Mouse (Mus musculus) E14TG2a.4 (cell line): ENCODE data around the gene Ripk3.

ENCODE experiments used
- H3K27me3 ChIP-seq: 2 replicates; pipeline ENCODE4 v1.6.1; 2014; ENCODE audit warnings: low read length, control low read depth; ENCODE audit not compliant: insufficient read depth
- H3K36me3 ChIP-seq: 2 replicates; pipeline ENCODE4 v1.6.1; 2014; ENCODE audit warnings: low read length, control low read depth; ENCODE audit not compliant: insufficient read depth
- H3K4me1 ChIP-seq: replicated peaks from 2 replicates; pipeline ENCODE4 v1.6.1; 2014; ENCODE audit warnings: low read depth, low read length, control low read depth
- H3K4me3 ChIP-seq: replicated peaks from 2 replicates; pipeline ENCODE4 v1.5.1; 2014; ENCODE audit warnings: mild to moderate bottlenecking, low read length
- H3K9me3 ChIP-seq: 2 replicates; pipeline ENCODE4 v1.6.1; 2014; ENCODE audit warnings: low read length, control low read depth
- CTCF ChIP-seq: conservative IDR thresholded peaks from 2 replicates; pipeline ENCODE4 v1.5.1; 2014; ENCODE audit warnings: low read length
- NANOG ChIP-seq: IDR thresholded peaks from 2 replicates; pipeline ENCODE4 v1.6.1; 2014; ENCODE audit warnings: borderline replicate concordance, low read length, mixed read lengths
- POU5F1 ChIP-seq: IDR thresholded peaks from 2 replicates; pipeline ENCODE4 v1.6.1; 2014; ENCODE audit warnings: low read length, borderline replicate concordance

Gene Ripk3

DNA sequence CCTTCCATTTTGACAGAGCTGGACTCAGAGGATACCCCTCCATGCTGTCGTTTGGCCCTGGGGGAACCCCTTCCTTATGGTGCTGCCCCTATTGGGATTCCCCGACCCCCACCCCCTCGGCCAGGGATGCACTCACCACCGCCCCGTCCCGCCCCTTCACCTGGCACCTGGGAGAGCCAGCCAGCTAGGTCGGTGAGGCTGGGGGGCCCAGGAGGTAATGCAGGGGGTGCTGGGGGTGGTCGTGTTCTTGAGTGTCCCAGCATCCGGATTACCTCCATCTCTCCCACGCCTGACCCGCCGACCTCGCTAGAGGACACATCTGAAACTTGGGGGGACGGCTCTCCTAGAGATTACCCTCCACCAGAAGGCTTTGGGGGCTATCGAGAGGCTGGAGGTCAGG lies 37.5 kb upstream of the Ripk3 start:
- Histone ChIP-seq H3K4me1 (peaks cover 78% of the 10 kb centered on the region), H3K9me3 (no peaks in the 10 kb centered on the region), H3K4me3 (peak overlapping the region; percentile 84), H3K36me3 (peaks cover 44% of the 10 kb centered on the region), H3K27me3 (peaks cover 23% of the 10 kb centered on the region)
- TF ChIP-seq POU5F1, result no peak
- no peak for TF ChIP-seq NANOG
- no peak for TF ChIP-seq CTCF

DNA sequence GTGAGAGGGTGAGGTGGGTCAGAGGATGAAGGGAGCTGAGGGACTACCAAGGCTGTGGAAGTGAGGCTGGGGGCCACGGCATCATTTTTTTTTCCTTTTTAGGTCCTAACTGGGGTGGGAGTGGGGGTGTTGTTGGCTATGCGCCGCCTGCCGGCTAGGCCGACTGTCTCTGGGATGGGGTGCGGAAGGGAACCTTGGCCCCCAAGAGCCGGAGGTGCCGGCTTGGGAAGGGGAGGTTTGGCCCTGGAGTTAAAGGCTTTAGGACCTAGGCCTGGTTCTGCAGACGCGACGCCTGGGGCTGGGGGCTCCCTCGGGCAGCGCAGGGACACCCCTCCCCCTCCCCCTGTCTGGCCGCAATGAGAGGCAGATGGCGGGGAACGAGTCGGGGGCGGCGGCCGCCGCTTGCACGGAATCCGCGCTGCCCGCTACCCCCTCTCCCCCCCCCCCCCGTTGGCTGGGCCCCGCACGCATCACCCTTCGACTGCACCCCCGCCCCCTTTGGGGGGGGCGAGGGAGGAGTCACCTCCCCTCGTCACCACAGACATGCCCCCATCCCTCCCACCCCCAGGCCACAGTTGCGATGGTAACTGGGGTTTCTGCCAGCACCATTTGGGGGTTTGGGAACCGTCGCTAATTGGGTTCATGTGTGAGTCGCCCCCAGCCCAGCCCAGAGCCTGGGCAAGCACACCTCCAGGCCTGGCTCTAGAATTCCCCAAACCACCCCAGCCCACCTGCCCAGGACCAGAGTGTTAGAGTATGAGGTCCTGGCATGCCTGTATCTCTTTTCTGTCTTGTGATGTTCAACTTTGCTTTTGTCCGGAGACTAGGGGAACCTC lies 36.8 kb upstream of the Ripk3 start:
- Histone ChIP-seq H3K4me3 (peak overlapping the region; percentile 84), H3K27me3 (peaks cover 23% of the 10 kb centered on the region), H3K9me3 (no peaks in the 10 kb centered on the region), H3K36me3 (peaks cover 36% of the 10 kb centered on the region), H3K4me1 (peaks cover 76% of the 10 kb centered on the region)
- TF ChIP-seq CTCF, result no peak
- TF ChIP-seq POU5F1, result no peak
- TF ChIP-seq NANOG, result no peak

GRCm38 (mm10) chr14:55824481-55825215 lies 36.0 kb upstream of the Ripk3 start:
- H3K27me3 ChIP-seq, result peaks cover 23% of the 10 kb centered on the region
- H3K4me1 ChIP-seq, result peaks cover 76% of the 10 kb centered on the region
- peaks cover 31% of the 10 kb centered on the region for H3K36me3 ChIP-seq
- H3K4me3 ChIP-seq, result peak overlapping the region; percentile 84
- TF ChIP-seq CTCF, result no peak
- TF ChIP-seq POU5F1, result no peak
- TF ChIP-seq NANOG, result no peak
- no peaks in the 10 kb centered on the region for H3K9me3 ChIP-seq

- TF ChIP-seq NANOG (no peak), CTCF (no peak), POU5F1 (no peak)
- Histone ChIP-seq H3K4me1 (peaks cover 71% of the 10 kb centered on the region), H3K4me3 (peak overlapping the region; percentile 84), H3K27me3 (peaks cover 23% of the 10 kb centered on the region), H3K36me3 (peaks cover 26% of the 10 kb centered on the region), H3K9me3 (no peaks in the 10 kb centered on the region)
Measured at GRCm38 (mm10) chr14:55824001-55824480, 35.4 kb upstream of the Ripk3 start.

DNA sequence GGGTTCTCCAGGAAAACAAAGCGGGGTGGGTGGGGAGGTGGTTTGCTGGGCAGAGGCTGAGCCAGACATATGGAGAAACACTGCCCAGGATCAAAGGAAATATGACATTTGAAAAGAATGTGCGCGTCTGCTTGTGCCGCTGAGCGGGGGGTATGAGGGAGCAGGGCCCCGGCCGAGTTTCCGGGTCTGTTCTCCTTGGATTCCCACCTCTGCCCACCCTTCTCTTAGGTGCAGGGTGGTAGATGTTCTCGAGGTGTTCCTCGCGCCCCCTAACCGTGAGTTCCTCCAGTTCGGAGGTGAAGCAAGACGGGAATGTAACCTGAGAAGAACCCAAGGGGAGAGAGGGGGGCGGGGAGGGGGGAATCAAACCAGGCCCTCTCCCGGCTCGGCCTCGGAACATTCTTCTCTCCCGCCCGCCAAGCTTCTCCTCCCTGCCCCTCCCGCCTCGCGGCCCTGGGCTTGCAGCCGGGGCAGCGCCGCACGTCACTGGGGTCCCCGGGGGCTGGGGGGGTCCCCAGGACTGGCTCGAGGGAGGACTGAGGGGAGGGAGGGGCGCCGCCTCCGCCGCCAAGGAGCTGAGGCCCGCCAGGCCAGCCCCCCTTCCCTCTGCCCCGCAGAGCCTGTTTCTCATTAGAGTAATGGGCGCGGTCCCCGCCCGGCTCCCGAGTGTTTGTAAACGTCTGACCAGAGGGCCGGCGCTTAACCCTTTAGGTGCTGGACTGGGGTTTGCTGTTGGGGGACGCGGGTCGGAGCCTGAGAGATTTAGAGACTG lies 34.5 kb upstream of the Ripk3 start, which contains the start of gene Nfatc4:
Gene Nfatc4 (plus strand): TSS at position 154 of the 772 bp plus-strand sequence.
- TF ChIP-seq POU5F1 (no peak), CTCF (no peak), NANOG (no peak)
- no peaks in the 10 kb centered on the region for H3K9me3 ChIP-seq
- H3K4me1 ChIP-seq, result peaks cover 63% of the 10 kb centered on the region
- peaks cover 17% of the 10 kb centered on the region for H3K36me3 ChIP-seq
- peak within 1 kb of the TSS; percentile 84 for H3K4me3 ChIP-seq
- peaks cover 18% of the 10 kb centered on the region for H3K27me3 ChIP-seq

DNA sequence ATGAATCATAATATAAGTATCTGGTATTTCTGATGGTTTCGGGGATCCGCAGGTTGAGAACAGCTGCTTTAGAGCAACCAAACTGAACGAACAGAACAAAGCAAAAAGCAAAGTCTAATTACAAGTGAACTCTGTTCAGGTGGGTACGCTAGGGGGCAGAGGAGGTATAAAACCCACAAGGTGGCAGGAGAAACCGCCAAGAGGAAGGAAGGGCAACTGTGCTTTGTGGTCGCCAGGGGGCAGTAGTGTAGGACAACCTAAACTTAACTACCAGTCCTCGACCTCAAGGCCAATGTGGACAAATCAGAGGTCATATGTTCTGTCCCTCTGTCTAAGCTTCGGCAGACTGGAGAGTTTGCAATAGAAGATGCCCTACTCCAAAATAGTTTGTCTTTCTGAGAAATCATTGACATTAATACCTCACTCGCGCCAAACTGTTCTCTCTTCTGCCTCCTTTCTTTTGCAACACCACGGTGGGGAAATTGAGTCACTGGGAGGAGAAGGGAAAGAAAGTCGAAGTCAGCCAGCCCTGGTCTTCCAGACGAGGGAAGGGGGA lies 33.8 kb upstream of the Ripk3 start:
- TF ChIP-seq CTCF, result peak; percentile 83
- no peak for TF ChIP-seq NANOG
- Histone ChIP-seq H3K36me3 (peaks cover 10% of the 10 kb centered on the region), H3K4me1 (peaks cover 63% of the 10 kb centered on the region), H3K27me3 (peaks cover 15% of the 10 kb centered on the region), H3K4me3 (peak overlapping the region; percentile 84), H3K9me3 (no peaks in the 10 kb centered on the region)

GRCm38 (mm10) chr14:55820576-55820975 lies 31.9 kb upstream of the Ripk3 start:
- Histone ChIP-seq H3K27me3 (no peaks in the 10 kb centered on the region), H3K36me3 (no peaks in the 10 kb centered on the region), H3K4me3 (no peak overlapping the region), H3K4me1 (peaks cover 61% of the 10 kb centered on the region), H3K9me3 (no peaks in the 10 kb centered on the region)
- TF ChIP-seq POU5F1, result no peak
- TF ChIP-seq NANOG, result no peak
- TF ChIP-seq CTCF, result no peak

GRCm38 (mm10) chr14:55819845-55820405 lies 31.3 kb upstream of the Ripk3 start:
- Histone ChIP-seq H3K36me3 (no peaks in the 10 kb centered on the region), H3K27me3 (no peaks in the 10 kb centered on the region), H3K4me1 (peaks cover 64% of the 10 kb centered on the region), H3K4me3 (no peak overlapping the region), H3K9me3 (no peaks in the 10 kb centered on the region)
- TF ChIP-seq NANOG, result no peak
- TF ChIP-seq POU5F1, result no peak
- no peak for TF ChIP-seq CTCF
